Mouse (Mus musculus) small intestine, adult 2 months (tissue): ENCODE measurements around the gene Zfp318.

Experiments
- CTCF ChIP-seq: fragments of 200-500 bp; IDR thresholded peaks from 2 replicates; pipeline ENCODE4 v1.5.1; 2012; ENCODE audit warnings: low read depth, mild to moderate bottlenecking, control low read depth, inconsistent platforms, low read length, moderate library complexity, mixed read lengths; ENCODE audit not compliant: insufficient replicate concordance, insufficient read length; ENCODE audit errors: extremely low read depth
- POLR2A ChIP-seq: fragments of 200-500 bp; IDR thresholded peaks from 2 replicates; pipeline ENCODE4 v1.6.1; 2012; ENCODE audit warnings: low read depth, mild to moderate bottlenecking, control low read depth, inconsistent platforms, low read length, moderate library complexity

GRCm38 (mm10) chr17:46458439-46458838, 74.9 kb downstream of the Zfp318 start:
- TF ChIP-seq POLR2A: no peak
- no peak for TF ChIP-seq CTCF
